Mouse (Mus musculus): Measurements from ENCODE around the gene Tex45. TPM values are rescaled to one million over a fixed set of nuclear protein-coding genes. Genes with fewer than 3 reads are reported as not detected.

The Tex45 gene
- polyA plus RNA-seq, 1 experiment: 0.49 TPM

GRCm38 (mm10) chr8:3464309-3464708 lies 6.4 kb upstream of the Tex45 start:
- peak; percentile 78 for DNase-seq (ENCODE audit: low read depth)
- TF ChIP-seq POLR2A (IDR thresholded peaks at IDR 0.05; ENCODE audit: borderline replicate concordance, extremely low read depth, insufficient read depth, insufficient read length, poor library complexity, severe bottlenecking) (no peak), CTCF (IDR thresholded peaks at IDR 0.05; ENCODE audit: borderline replicate concordance, extremely low read depth, insufficient read depth, insufficient read length) (peak; percentile 48; the same call in 1 of the 2 replicates)

DNA sequence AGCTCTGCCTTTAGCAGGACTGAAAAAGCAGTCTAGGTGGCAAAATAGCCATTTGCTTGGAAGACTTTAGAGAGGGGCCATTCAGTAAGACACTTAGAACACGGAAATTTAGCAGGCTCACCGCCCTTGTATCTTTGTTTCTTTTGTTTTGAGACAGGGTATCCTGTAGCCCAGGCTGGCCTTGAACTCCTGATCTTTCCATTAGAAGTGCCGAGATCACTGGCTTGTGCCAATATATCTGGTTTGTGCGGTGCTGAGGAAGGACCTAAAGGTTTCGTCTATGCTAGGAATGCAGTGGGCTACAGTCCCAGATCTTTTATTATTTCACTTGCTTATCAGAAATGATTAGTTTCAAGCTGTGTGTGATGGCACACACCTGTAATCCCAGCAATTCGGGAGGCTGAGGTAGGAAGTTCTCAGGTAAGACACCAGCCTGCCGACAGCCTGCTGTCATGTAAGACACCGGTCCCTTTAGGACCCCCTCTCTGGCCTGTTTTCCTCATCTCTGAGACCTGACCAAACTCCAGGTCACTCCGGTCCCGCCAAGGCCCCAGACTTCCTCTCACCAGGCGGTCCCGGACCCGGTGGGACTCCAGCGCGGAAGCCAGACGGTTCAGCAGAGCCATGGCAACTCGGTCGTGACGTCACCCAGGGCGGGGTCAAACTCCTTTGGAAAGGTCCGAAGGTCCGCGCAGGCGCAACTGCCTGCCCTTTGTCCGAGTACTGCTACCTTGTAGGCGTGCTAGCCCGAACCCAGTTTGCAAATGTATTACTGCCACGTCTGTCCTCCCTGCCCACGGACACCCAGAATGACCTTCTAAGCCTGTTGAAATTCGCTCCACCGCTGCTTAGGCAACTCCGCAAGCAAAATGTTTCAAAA lies 3.4 kb upstream of the Tex45 start, which contains the start of gene Pex11g:
Pex11g (minus strand) TSS at position 675 of the 880 bp plus-strand sequence.
- TF ChIP-seq POLR2A (IDR thresholded peaks at IDR 0.05; ENCODE audit: borderline replicate concordance, extremely low read depth, insufficient read depth, insufficient read length, poor library complexity, severe bottlenecking) (peak; percentile 42; the same call in 1 of the 2 replicates), CTCF (IDR thresholded peaks at IDR 0.05; ENCODE audit: borderline replicate concordance, extremely low read depth, insufficient read depth, insufficient read length) (no peak)
- DNase-seq (ENCODE audit: low read depth): peak; percentile 97

DNA sequence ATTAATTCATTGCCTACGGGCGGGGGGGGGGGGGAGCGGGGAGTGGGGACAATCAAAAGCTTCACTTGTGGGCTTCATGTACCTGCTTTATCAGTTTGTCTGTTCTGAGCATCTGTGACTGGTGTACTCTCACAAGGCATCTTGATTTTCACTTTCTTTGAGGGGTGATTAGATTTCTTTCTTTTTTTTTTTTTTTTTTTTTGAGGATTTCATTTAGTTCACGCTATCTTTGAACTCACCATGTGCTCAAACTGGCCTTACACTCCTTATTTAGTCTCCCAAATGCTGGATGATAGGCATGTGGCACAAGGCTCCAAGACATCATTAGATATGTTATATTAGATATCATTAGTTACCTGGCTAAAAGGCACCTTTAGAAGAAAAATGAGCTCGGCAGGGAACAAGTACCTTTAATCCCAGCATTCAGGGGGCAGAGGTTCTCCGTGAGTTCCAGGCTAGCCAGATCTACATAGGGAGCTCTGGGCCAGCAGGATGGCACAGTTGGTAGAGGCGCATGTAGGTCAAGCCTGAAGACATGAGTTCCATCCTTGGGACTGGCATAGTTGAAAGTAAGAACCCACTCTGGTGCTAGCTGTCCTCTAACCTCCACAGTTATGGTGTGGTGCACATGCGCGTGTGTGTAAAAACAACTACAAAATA lies 2.6 kb upstream of the Tex45 start:
- no peak for DNase-seq (ENCODE audit: low read depth)
- TF ChIP-seq CTCF (IDR thresholded peaks at IDR 0.05; ENCODE audit: borderline replicate concordance, extremely low read depth, insufficient read depth, insufficient read length): no peak
- no peak for TF ChIP-seq POLR2A (IDR thresholded peaks at IDR 0.05; ENCODE audit: borderline replicate concordance, extremely low read depth, insufficient read depth, insufficient read length, poor library complexity, severe bottlenecking)

DNA sequence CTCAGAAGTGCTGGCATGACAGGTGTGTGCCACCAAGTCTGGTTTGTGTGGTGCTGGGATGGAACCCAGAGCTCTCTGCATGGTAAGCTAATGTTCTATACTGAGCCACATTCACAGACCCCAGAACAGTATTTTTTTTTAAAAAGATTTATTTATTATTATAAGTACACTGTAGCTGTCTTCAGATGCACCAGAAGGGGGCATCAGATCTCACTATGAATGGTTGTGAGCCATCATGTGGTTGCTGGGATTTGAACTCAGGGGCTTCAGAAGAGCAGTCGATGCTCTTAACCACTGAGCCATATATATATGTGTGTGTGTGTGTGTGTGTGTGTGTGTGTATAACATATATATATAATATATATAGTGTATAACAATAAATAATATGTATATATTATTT lies 1.8 kb upstream of the Tex45 start:
- DNase-seq (ENCODE audit: low read depth): peak; percentile 7
- TF ChIP-seq CTCF (IDR thresholded peaks at IDR 0.05; ENCODE audit: borderline replicate concordance, extremely low read depth, insufficient read depth, insufficient read length) (no peak), POLR2A (IDR thresholded peaks at IDR 0.05; ENCODE audit: borderline replicate concordance, extremely low read depth, insufficient read depth, insufficient read length, poor library complexity, severe bottlenecking) (no peak)

DNA sequence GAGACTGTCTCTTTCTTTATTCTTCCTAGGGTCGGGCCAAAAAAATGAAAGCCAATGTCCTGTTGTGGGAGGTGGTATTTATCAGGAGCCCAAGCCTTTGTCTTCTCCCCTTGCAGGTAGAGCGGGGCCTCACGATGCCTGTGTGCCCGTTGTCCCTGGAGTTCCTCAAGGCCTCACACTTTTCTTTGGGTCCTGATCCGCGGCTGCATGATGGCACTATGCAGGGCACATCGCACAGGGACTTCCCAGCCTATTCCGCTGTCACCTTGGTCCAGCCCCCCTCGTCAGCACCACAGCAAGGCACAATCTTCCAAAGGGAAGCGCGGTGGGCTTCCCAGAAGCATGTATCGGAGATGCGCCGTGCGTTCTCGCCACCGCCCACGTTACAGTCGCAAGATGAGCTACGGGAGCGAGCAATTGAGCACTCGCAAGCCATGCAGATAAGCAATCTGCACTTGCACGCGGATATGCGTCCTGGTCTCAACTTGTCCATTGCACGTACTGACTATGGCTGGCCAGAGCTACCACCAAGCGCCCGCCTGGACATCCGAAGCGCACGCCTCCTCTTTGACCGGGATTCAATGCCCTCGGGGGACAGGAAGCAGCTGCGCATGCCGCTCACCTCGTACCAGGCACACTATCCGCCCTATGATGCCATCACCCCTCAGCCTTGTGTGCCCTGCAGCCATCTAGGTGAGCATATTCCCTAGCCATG lies 5.2 kb downstream of the Tex45 start:
- DNase-seq (ENCODE audit: low read depth): peak; percentile 47
- TF ChIP-seq CTCF (IDR thresholded peaks at IDR 0.05; ENCODE audit: borderline replicate concordance, extremely low read depth, insufficient read depth, insufficient read length) (no peak), POLR2A (IDR thresholded peaks at IDR 0.05; ENCODE audit: borderline replicate concordance, extremely low read depth, insufficient read depth, insufficient read length, poor library complexity, severe bottlenecking) (no peak)

- TF ChIP-seq POLR2A (IDR thresholded peaks at IDR 0.05; ENCODE audit: borderline replicate concordance, extremely low read depth, insufficient read depth, insufficient read length, poor library complexity, severe bottlenecking) (no peak), CTCF (IDR thresholded peaks at IDR 0.05; ENCODE audit: borderline replicate concordance, extremely low read depth, insufficient read depth, insufficient read length) (no peak)
- no peak for DNase-seq (ENCODE audit: low read depth)
Observed at GRCm38 (mm10) chr8:3480221-3480785, 9.6 kb downstream of the Tex45 start.

DNA sequence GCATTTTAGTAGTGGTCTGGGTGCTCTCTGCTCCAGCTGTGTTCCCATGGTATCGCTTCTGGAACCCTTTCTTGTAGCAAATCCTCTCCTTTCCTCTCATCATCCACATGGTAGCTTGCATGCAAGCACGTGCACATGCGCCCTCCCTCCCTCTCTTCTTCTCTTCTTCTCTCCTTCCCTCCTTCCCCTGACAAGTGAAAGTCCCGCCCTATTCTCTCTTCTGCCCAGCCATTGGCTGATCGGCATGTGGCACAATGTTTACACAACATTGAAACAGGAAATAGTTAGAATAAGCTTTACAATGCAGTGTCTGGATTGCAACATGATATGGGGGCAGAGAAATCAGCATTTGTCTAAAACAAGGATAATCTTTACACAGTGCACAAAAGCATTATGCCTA lies 10.9 kb downstream of the Tex45 start:
- no peak for DNase-seq (ENCODE audit: low read depth)
- no peak for TF ChIP-seq POLR2A (IDR thresholded peaks at IDR 0.05; ENCODE audit: borderline replicate concordance, extremely low read depth, insufficient read depth, insufficient read length, poor library complexity, severe bottlenecking)
- TF ChIP-seq CTCF (IDR thresholded peaks at IDR 0.05; ENCODE audit: borderline replicate concordance, extremely low read depth, insufficient read depth, insufficient read length): no peak

DNA sequence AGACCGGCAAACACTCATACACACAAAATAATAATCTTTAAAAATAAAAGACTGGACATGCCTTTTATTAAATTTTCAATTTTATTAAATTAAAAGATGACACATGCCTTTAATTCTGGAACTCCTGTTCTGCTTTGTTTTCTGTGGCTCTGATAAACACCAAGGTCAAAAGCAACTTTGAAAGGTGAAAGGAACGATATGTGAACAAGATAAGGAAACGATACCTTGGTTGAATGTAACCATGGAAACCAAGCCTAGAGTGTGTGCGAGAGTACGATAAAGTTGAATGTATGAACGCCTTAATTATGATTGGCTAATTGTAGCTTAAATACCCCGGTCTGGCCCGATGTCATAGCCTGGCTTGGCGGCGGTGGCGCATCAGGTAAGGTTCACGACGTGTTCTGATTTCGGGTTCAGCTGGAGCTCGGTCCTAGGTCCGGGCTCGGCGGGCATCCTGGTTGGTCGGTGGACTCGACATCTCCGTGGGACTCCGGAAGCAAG lies 11.6 kb downstream of the Tex45 start:
- DNase-seq (ENCODE audit: low read depth): no peak
- no peak for TF ChIP-seq POLR2A (IDR thresholded peaks at IDR 0.05; ENCODE audit: borderline replicate concordance, extremely low read depth, insufficient read depth, insufficient read length, poor library complexity, severe bottlenecking)
- TF ChIP-seq CTCF (IDR thresholded peaks at IDR 0.05; ENCODE audit: borderline replicate concordance, extremely low read depth, insufficient read depth, insufficient read length): no peak

DNA sequence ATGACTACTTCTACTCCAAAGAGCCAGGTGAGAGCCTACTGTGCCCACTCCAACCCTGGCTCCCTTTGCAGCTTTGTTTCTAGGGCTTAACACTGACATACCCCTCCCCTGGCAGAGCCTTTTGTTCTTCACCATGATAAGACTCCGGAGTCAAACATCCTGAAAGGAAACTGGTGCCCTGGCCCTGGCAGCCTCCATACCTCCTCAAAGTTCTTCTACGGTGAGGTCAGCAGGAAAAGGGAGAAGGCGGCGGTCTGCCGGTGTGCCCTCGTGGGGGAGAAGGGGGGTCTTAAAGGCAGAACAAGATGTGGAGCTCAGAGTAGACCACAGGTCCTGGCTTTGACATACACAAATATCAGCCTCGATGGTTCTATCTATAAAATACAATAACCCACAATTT lies 12.9 kb downstream of the Tex45 start:
- no peak for TF ChIP-seq POLR2A (IDR thresholded peaks at IDR 0.05; ENCODE audit: borderline replicate concordance, extremely low read depth, insufficient read depth, insufficient read length, poor library complexity, severe bottlenecking)
- no peak for TF ChIP-seq CTCF (IDR thresholded peaks at IDR 0.05; ENCODE audit: borderline replicate concordance, extremely low read depth, insufficient read depth, insufficient read length)
- no peak for DNase-seq (ENCODE audit: low read depth)

GRCm38 (mm10) chr8:3485192-3485591 lies 14.5 kb downstream of the Tex45 start:
- no peak for DNase-seq (ENCODE audit: low read depth)
- no peak for TF ChIP-seq POLR2A (IDR thresholded peaks at IDR 0.05; ENCODE audit: borderline replicate concordance, extremely low read depth, insufficient read depth, insufficient read length, poor library complexity, severe bottlenecking)
- TF ChIP-seq CTCF (IDR thresholded peaks at IDR 0.05; ENCODE audit: borderline replicate concordance, extremely low read depth, insufficient read depth, insufficient read length): no peak

Measured in brain, embryonic 14.5 days (tissue).